Mouse (Mus musculus): ENCODE results near the gene Pdcd7. TPM values are rescaled to one million over a fixed set of nuclear protein-coding genes. Genes with fewer than 3 reads are reported as not detected.

The Pdcd7 gene
- polyA plus RNA-seq (2014; fragmentation: Illumina TruSeq; extraction: RNeasy Lipid Tissue Mini Kit (QIAGEN cat#74804); ENCODE audit: low read depth, low replicate concordance), result 9.0 TPM

DNA sequence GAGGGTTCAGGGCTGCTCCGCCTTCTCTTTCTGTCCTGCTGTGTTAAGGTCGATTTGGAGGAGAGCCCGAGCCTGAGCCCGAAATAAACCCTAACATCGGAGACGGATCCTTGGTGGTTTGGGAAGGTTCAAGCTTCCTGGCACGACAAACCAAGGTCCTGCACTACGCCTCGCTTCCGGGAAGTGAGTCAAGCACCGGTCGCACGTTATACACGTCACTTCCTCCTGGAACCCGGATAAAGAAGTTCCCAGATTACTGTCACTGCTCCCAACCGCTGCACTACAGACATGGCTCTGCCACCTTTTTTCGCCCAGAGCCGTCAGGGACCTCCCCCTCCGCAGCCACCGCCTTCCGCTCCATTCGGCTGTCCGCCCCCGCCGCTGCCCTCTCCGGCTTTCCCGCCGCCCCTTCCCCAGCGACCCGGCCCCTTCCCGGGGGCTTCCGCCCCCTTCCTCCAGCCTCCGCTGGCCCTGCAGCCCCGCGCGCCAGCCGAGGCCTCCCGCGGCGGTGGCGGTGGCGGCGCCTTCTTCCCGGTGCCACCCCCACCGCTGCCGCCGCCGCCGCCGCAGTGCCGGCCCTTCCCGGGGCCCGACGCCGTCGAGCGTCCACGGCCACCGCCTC lies at the start of gene Pdcd7:
Gene Pdcd7, plus strand, starts transcription at position 251 of the 622 bp plus-strand sequence.

DNA sequence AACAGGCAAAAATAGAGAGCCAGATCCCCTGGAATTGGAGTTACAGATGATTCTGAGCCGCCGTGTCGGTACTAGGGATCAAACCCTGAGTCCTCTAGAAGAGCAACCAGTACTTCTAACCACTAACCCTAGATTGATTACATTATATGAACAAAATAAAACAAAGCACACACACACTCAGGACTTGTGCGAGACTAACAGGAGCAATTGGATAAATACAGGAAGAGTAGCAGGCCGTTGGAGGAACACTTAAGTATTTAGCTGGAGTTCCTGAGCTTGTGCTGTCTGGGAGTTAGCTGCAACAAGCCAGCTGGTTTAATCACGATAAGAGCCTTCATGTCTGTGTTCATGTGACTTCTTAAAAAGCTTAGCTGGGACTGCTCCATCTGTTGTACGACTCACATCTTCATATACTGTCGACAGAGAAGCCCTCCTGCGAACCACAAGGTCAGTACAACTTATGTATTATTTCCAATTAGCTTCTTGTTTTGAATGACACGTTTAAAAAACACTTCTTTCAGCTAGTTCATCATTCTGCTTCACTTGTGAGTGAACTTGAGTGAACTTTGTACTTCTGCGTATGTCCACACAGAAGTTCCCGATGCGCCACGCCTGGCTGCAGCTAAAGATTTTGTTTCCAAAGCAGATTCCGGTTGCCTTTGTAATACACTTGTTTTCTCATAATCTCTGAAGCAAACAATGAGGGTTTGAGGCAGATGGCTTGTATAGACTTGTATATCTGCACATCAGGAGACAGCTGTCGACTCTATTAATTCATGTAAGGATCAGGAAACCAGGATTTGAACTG lies 14.9 kb downstream of the Pdcd7 start, which contains the start of gene Ubap1l:
Gene Ubap1l, plus strand, starts transcription at position 401 of the 808 bp plus-strand sequence.

DNA sequence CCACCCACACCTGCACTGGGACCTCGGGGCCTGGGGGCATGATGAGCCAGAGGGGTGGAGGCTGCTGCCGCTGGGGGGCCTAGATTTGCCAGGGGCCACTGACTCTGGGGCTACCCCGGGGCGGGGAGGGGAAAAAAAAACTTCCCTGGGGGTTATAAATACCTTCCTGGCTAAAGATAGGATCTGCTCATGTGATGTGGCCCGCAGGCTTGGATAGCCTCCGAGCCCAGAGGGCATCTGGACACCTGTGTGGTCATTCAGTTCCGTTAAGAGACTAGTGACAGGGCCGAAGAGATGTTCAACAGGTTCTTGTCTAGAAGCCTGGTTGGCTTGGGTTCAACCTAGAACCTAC lies 45.7 kb downstream of the Pdcd7 start, which contains the start of gene Kbtbd13:
Gene Kbtbd13, minus strand, starts transcription at position 40 of the 352 bp plus-strand sequence.

DNA sequence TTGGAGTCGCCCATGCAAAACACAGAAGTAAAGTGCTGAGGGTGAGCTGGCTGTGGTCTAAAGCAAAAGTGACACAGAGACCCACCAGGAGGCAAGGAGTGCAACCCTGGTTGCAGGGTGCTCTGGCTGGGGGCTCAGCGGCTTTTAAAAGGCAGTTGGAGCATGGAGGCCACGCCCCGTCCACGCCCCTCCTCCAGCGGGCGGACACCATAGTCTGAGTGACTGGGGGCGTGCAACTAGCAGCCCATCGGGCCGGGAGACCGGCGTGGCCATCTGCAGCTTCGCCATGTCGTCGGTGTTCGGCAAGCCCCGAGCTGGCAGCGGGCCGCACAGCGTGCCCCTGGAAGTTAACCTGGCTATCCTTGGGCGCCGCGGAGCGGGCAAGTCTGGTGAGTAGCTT lies 52.4 kb downstream of the Pdcd7 start, which contains the start of gene Rasl12:
Gene Rasl12, plus strand, starts transcription at position 228 of the 400 bp plus-strand sequence.

Other genes with a start within 250 kb of the Pdcd7 start
- 0.20 TPM for gene Igdcc4, start 244.6 kb upstream of the Pdcd7 start, polyA plus RNA-seq (2014; fragmentation: Illumina TruSeq; extraction: RNeasy Lipid Tissue Mini Kit (QIAGEN cat#74804); ENCODE audit: low read depth, low replicate concordance)
- gene Igdcc3, start 204.9 kb upstream of the Pdcd7 start, polyA plus RNA-seq (2014; fragmentation: Illumina TruSeq; extraction: RNeasy Lipid Tissue Mini Kit (QIAGEN cat#74804); ENCODE audit: low read depth, low replicate concordance), result not detected
- 4.9 TPM for gene Parp16, start 150.8 kb upstream of the Pdcd7 start, polyA plus RNA-seq (2014; fragmentation: Illumina TruSeq; extraction: RNeasy Lipid Tissue Mini Kit (QIAGEN cat#74804); ENCODE audit: low read depth, low replicate concordance)
- 0.20 TPM for gene Cilp, start 80.9 kb upstream of the Pdcd7 start, polyA plus RNA-seq (2014; fragmentation: Illumina TruSeq; extraction: RNeasy Lipid Tissue Mini Kit (QIAGEN cat#74804); ENCODE audit: low read depth, low replicate concordance)
- gene Clpx, start 51.8 kb upstream of the Pdcd7 start, polyA plus RNA-seq (2014; fragmentation: Illumina TruSeq; extraction: RNeasy Lipid Tissue Mini Kit (QIAGEN cat#74804); ENCODE audit: low read depth, low replicate concordance), result 286 TPM
- gene Ubap1l, start 14.9 kb downstream of the Pdcd7 start, polyA plus RNA-seq (2014; fragmentation: Illumina TruSeq; extraction: RNeasy Lipid Tissue Mini Kit (QIAGEN cat#74804); ENCODE audit: low read depth, low replicate concordance), result not detected
- 0.28 TPM for gene Kbtbd13, start 45.5 kb downstream of the Pdcd7 start, polyA plus RNA-seq (2014; fragmentation: Illumina TruSeq; extraction: RNeasy Lipid Tissue Mini Kit (QIAGEN cat#74804); ENCODE audit: low read depth, low replicate concordance)
- gene Rasl12, start 52.4 kb downstream of the Pdcd7 start, polyA plus RNA-seq (2014; fragmentation: Illumina TruSeq; extraction: RNeasy Lipid Tissue Mini Kit (QIAGEN cat#74804); ENCODE audit: low read depth, low replicate concordance), result 2.7 TPM
- 94.6 TPM for gene Slc51b, start 76.9 kb downstream of the Pdcd7 start, polyA plus RNA-seq (2014; fragmentation: Illumina TruSeq; extraction: RNeasy Lipid Tissue Mini Kit (QIAGEN cat#74804); ENCODE audit: low read depth, low replicate concordance)
- 15.0 TPM for gene Mtfmt, start 89.7 kb downstream of the Pdcd7 start, polyA plus RNA-seq (2014; fragmentation: Illumina TruSeq; extraction: RNeasy Lipid Tissue Mini Kit (QIAGEN cat#74804); ENCODE audit: low read depth, low replicate concordance)
- 145 TPM for gene Spg21, start 114.8 kb downstream of the Pdcd7 start, polyA plus RNA-seq (2014; fragmentation: Illumina TruSeq; extraction: RNeasy Lipid Tissue Mini Kit (QIAGEN cat#74804); ENCODE audit: low read depth, low replicate concordance)
- gene Ankdd1a, start 174.1 kb downstream of the Pdcd7 start, polyA plus RNA-seq (2014; fragmentation: Illumina TruSeq; extraction: RNeasy Lipid Tissue Mini Kit (QIAGEN cat#74804); ENCODE audit: low read depth, low replicate concordance), result not detected
- gene Plekho2, start 233.9 kb downstream of the Pdcd7 start, polyA plus RNA-seq (2014; fragmentation: Illumina TruSeq; extraction: RNeasy Lipid Tissue Mini Kit (QIAGEN cat#74804); ENCODE audit: low read depth, low replicate concordance), result 0.32 TPM
- not detected for gene Pif1, start 241.1 kb downstream of the Pdcd7 start, polyA plus RNA-seq (2014; fragmentation: Illumina TruSeq; extraction: RNeasy Lipid Tissue Mini Kit (QIAGEN cat#74804); ENCODE audit: low read depth, low replicate concordance)